Mouse (Mus musculus) heart, postnatal 4 days (tissue): Measurements from ENCODE around the gene Hmg20b. TPM values are rescaled to one million over a fixed set of nuclear protein-coding genes. Genes with fewer than 3 reads are reported as not detected.

Experiments used
- DNase-seq: peaks from one replicate; pipeline ENCODE4 v3.0.0; 2021
- total RNA-seq, 2 experiments: library from RNA; stranded (reverse); gene quantifications; 2 replicates each; pipeline ENCODE4 v1.2.3; 2021

Hmg20b gene
- total RNA-seq, 2 experiments from 2014 or later = 107 to 113 TPM

- peak; percentile 67 for DNase-seq
These were observed 23.4 kb downstream of the Hmg20b start for GRCm38 (mm10) chr10:81326858-81327257.

- DNase-seq = no peak
These were observed 24.5 kb downstream of the Hmg20b start for GRCm38 (mm10) chr10:81325781-81326180.

- DNase-seq = no peak
These were observed 25.1 kb downstream of the Hmg20b start for GRCm38 (mm10) chr10:81325176-81325575.

- no peak for DNase-seq
These were observed 26.3 kb downstream of the Hmg20b start for GRCm38 (mm10) chr10:81323791-81324530.

GRCm38 (mm10) chr10:81323141-81323775, 27.0 kb downstream of the Hmg20b start:
- no peak for DNase-seq

- no peak for DNase-seq
These were observed 27.8 kb downstream of the Hmg20b start for GRCm38 (mm10) chr10:81322444-81322843.

- DNase-seq = no peak
These were observed 28.8 kb downstream of the Hmg20b start for GRCm38 (mm10) chr10:81321436-81321835.

GRCm38 (mm10) chr10:81320550-81321347, 29.5 kb downstream of the Hmg20b start, which contains the start of gene Cactin:
TSS of gene Cactin (plus strand) at chr10:81321103.
- peak; percentile 99 for DNase-seq

- DNase-seq = peak; percentile 97
These were observed 30.3 kb downstream of the Hmg20b start for GRCm38 (mm10) chr10:81319741-81320549.

GRCm38 (mm10) chr10:81319330-81319699, 31.0 kb downstream of the Hmg20b start:
- peak; percentile 49 for DNase-seq

GRCm38 (mm10) chr10:81318589-81319329, 31.5 kb downstream of the Hmg20b start:
- peak; percentile 54 for DNase-seq

GRCm38 (mm10) chr10:81317273-81317672, 33.0 kb downstream of the Hmg20b start:
- DNase-seq = peak; percentile 57

- DNase-seq = peak; percentile 62
These were observed 33.8 kb downstream of the Hmg20b start for GRCm38 (mm10) chr10:81316338-81317060.

GRCm38 (mm10) chr10:81315587-81315986, 34.7 kb downstream of the Hmg20b start:
- DNase-seq = no peak

GRCm38 (mm10) chr10:81314201-81314600, 36.1 kb downstream of the Hmg20b start:
- no peak for DNase-seq

- DNase-seq = no peak
These were observed 36.7 kb downstream of the Hmg20b start for GRCm38 (mm10) chr10:81313581-81313980.

GRCm38 (mm10) chr10:81309571-81309970, 40.7 kb downstream of the Hmg20b start:
- no peak for DNase-seq

GRCm38 (mm10) chr10:81306837-81307682, 43.2 kb downstream of the Hmg20b start:
- no peak for DNase-seq

GRCm38 (mm10) chr10:81306173-81306668, 44.1 kb downstream of the Hmg20b start:
- DNase-seq = no peak

- DNase-seq = peak; percentile 8
These were observed 44.6 kb downstream of the Hmg20b start for GRCm38 (mm10) chr10:81305663-81306062.
